Mouse (Mus musculus): ENCODE measurements at regions not wholly inside any gene's neighbourhood (a gene's known extent, or its start where the extent isn't known, plus 50 kb on each side); places are given as distances from the start of the nearest gene placed in this dataset.

- DNase-seq (ENCODE audit: low spot score in 2 of 2) = no peak
These were observed 204.6 kb upstream of the Xrcc4 start for GRCm38 (mm10) chr13:90293697-90294647.

GRCm38 (mm10) chr13:90292905-90293304 lies 203.5 kb upstream of the Xrcc4 start:
- no peak for DNase-seq (ENCODE audit: low spot score in 2 of 2)

- no peak for DNase-seq (ENCODE audit: low spot score in 2 of 2)
These were observed 202.7 kb upstream of the Xrcc4 start for GRCm38 (mm10) chr13:90292124-90292523.

- no peak for DNase-seq (ENCODE audit: low spot score in 2 of 2)
These were observed 191.6 kb upstream of the Xrcc4 start for GRCm38 (mm10) chr13:90280976-90281375.

- DNase-seq (ENCODE audit: low spot score in 2 of 2) = no peak
These were observed 190.5 kb upstream of the Xrcc4 start for GRCm38 (mm10) chr13:90279786-90280382.

GRCm38 (mm10) chr13:90279355-90279754 lies 189.9 kb upstream of the Xrcc4 start:
- DNase-seq (ENCODE audit: low spot score in 2 of 2) = no peak

- no peak for DNase-seq (ENCODE audit: low spot score in 2 of 2)
These were observed 169.8 kb upstream of the Xrcc4 start for GRCm38 (mm10) chr13:90259071-90259742.

GRCm38 (mm10) chr13:90252981-90253380 lies 163.6 kb upstream of the Xrcc4 start:
- no peak for DNase-seq (ENCODE audit: low spot score in 2 of 2)

GRCm38 (mm10) chr13:90245997-90246765 lies 156.8 kb upstream of the Xrcc4 start:
- no peak for DNase-seq (ENCODE audit: low spot score in 2 of 2)

GRCm38 (mm10) chr13:90238331-90238730 lies 148.9 kb upstream of the Xrcc4 start:
- no peak for DNase-seq (ENCODE audit: low spot score in 2 of 2)

GRCm38 (mm10) chr13:90233986-90234385 lies 144.6 kb upstream of the Xrcc4 start:
- no peak for DNase-seq (ENCODE audit: low spot score in 2 of 2)

- DNase-seq (ENCODE audit: low spot score in 2 of 2) = no peak
These were observed 144.2 kb upstream of the Xrcc4 start for GRCm38 (mm10) chr13:90233561-90233960.

GRCm38 (mm10) chr13:90229106-90229505 lies 139.7 kb upstream of the Xrcc4 start:
- no peak for DNase-seq (ENCODE audit: low spot score in 2 of 2)

GRCm38 (mm10) chr13:90226212-90226611 lies 136.8 kb upstream of the Xrcc4 start:
- no peak for DNase-seq (ENCODE audit: low spot score in 2 of 2)

- DNase-seq (ENCODE audit: low spot score in 2 of 2) = no peak
These were observed 123.0 kb upstream of the Xrcc4 start for GRCm38 (mm10) chr13:90212390-90212789.

- no peak for DNase-seq (ENCODE audit: low spot score in 2 of 2)
These were observed 118.5 kb upstream of the Xrcc4 start for GRCm38 (mm10) chr13:90207875-90208274.
